Mouse (Mus musculus) ES-Bruce4 (cell line): ENCODE measurements around the gene Spock1. TPM values are rescaled to one million over a fixed set of nuclear protein-coding genes. Genes with fewer than 3 reads are reported as not detected.

ENCODE experiments used
- H3K27ac ChIP-seq: 2 replicates; pipeline ENCODE4 v1.5.1; 2012; ENCODE audit warnings: low read length, inconsistent platforms; ENCODE audit not compliant: insufficient read depth
- H3K27me3 ChIP-seq: 2 replicates; pipeline ENCODE4 v1.6.1; 2012; ENCODE audit warnings: mild to moderate bottlenecking, low read length, inconsistent platforms; ENCODE audit not compliant: control insufficient read depth, poor library complexity, insufficient read depth, severe bottlenecking
- H3K36me3 ChIP-seq: 2 replicates; pipeline ENCODE4 v1.6.1; 2012; ENCODE audit warnings: inconsistent platforms, mild to moderate bottlenecking, low read length, moderate library complexity; ENCODE audit not compliant: control insufficient read depth, poor library complexity, insufficient read depth, severe bottlenecking
- H3K4me1 ChIP-seq: one replicate; pipeline ENCODE4 v1.8.1; 2011; ENCODE audit warnings: low read length; ENCODE audit not compliant: control insufficient read depth, insufficient read depth
- H3K4me3 ChIP-seq: 2 replicates; pipeline ENCODE4 v1.5.1; 2011; ENCODE audit warnings: low read depth, mild to moderate bottlenecking, low read length
- H3K9ac ChIP-seq: 2 replicates; pipeline ENCODE4 v1.6.1; 2012; ENCODE audit warnings: low read depth, mild to moderate bottlenecking, inconsistent platforms; ENCODE audit not compliant: poor library complexity, severe bottlenecking
- H3K9me3 ChIP-seq: replicated peaks from 2 replicates; pipeline ENCODE4 v1.6.1; 2012; ENCODE audit warnings: mild to moderate bottlenecking, low read length, inconsistent platforms; ENCODE audit not compliant: control insufficient read depth, poor library complexity, insufficient read depth, severe bottlenecking
- CTCF ChIP-seq: IDR thresholded peaks from one replicate; pipeline ENCODE4 v1.8.1; 2011; ENCODE audit warnings: low read depth, low read length
- EP300 ChIP-seq: IDR thresholded peaks from 2 replicates; pipeline ENCODE4 v1.6.1; 2011; ENCODE audit warnings: low read depth, low read length; ENCODE audit not compliant: insufficient read depth
- POLR2A ChIP-seq: IDR thresholded peaks from one replicate; pipeline ENCODE4 v1.8.1; 2011; ENCODE audit warnings: low read length; ENCODE audit not compliant: insufficient read depth
- polyA plus RNA-seq: library from polyadenylated mRNA; stranded (reverse); fragments of >200 nt; gene quantifications from 2 replicates; pipeline ENCODE4 v1.2.4, GENCODE M21; 2011; ENCODE audit warnings: low read depth; ENCODE audit not compliant: missing spikeins, insufficient read depth, insufficient read length

The Spock1 gene
- polyA plus RNA-seq, 1 experiment = 0.61 TPM

DNA sequence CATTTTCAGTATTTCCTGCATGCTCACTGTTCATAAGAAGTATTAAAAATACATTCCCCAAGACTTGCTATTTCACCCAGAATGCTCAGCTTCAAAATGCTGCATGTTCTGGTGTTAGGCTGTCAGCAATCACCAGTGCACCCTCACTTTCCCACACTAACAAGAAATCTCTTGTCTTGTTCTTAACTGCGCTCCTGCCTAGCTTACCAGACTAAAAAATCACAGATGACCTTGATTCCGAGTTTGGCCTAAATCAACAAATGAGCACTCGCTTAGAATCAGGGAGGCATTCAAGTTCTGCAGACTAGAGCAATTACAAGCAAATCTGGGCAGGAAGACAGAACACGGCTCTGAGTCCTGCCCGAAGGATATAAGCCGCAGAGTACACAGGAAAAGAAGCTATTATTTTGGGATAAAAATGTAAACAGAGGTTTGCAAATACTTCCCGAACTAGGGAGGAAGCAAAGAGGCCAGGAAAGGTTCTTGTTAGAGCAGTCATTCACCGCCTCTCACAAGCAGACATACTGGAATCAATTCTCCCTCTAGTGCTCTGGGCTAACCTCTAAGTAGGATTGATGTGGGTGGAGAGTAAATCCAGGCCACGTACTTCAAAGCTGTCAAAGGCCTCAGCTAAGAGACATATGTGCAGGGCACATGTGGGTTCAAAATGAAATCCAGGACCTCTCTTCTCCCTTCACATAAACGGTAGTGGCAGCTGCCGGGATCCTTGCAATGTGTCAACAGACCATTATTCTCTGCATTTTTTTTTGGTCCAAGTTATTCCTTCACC, 76.6 kb downstream of the Spock1 start:
- Histone ChIP-seq H3K4me3 (no peak overlapping the region), H3K36me3 (no peaks in the 10 kb centered on the region), H3K27ac (no peak overlapping the region), H3K4me1 (no peaks in the 10 kb centered on the region), H3K9ac (no peak overlapping the region), H3K27me3 (no peaks in the 10 kb centered on the region), H3K9me3 (no peaks in the 10 kb centered on the region)
- no peak for TF ChIP-seq CTCF

DNA sequence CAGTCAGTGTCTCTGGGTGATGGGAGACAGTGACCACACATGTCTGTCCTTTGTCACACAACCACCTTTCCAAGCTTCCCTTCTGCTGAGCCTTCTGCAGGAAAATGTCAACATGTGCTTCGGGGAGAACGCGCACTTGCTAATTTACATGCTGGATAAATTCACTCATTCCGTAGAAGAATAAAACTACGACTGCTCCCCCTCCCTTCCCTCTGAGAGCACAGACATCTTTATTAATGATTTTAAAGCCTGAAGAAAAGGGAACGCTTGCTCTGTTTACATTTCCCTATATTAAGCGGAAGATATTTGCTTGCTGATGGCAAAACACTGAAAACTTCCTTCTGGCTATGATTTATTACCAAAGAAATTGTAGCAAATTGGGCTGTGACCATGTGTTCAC, 77.2 kb downstream of the Spock1 start:
- Histone ChIP-seq H3K4me3 (no peak overlapping the region), H3K27ac (no peak overlapping the region)
- TF ChIP-seq EP300 (no peak), CTCF (no peak), POLR2A (no peak)

DNA sequence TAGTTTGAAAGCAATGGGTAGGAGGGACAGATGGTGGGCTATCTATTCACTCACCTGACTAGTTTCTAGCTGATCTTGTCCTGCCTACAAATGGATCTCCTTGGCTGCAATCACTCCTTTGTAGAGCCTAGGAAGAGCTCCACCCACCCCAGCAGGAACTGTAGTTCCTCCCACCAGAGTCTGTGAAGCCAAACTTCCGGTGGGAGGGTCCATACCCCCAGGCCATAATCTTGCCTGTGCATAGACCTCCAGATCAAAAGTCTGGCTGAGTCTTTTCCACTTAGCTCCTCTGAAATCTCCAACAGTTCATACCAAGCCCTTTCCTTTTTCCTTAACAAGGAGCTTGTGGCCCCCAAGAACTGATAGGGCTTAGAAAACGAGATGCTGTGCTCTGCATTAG, 78.0 kb downstream of the Spock1 start:
- no peaks in the 10 kb centered on the region for H3K27me3 ChIP-seq
- no peak overlapping the region for H3K4me3 ChIP-seq
- no peaks in the 10 kb centered on the region for H3K9me3 ChIP-seq
- H3K36me3 ChIP-seq = no peaks in the 10 kb centered on the region
- no peaks in the 10 kb centered on the region for H3K4me1 ChIP-seq
- TF ChIP-seq EP300 (no peak), CTCF (no peak), POLR2A (no peak)
- no peak overlapping the region for H3K9ac ChIP-seq
- no peak overlapping the region for H3K27ac ChIP-seq

More for the DNA sequence above, 77.2 kb downstream of the Spock1 start:
- Histone ChIP-seq H3K36me3 (no peaks in the 10 kb centered on the region), H3K9me3 (no peaks in the 10 kb centered on the region), H3K27me3 (no peaks in the 10 kb centered on the region), H3K4me1 (no peaks in the 10 kb centered on the region), H3K9ac (no peak overlapping the region)

DNA sequence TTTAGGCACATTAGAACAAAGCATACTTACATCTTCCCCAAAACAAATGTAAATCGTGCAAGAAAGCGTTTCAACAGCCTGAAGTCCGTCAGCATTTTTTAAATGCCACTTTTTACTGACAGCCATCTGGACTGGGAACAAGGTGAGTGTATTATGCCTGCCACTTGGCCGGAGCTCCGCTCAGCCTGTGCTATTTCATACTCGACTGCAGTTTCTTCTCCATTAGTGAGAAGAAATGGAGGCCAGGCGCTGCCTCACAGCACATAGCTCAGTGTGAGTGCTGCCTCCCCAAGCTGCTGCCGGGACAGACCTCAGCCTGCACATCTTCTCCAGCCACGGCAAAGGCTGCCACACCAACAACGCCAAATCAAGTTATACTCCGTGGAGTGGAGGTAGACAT, 91.9 kb downstream of the Spock1 start:
- H3K4me1 ChIP-seq = no peaks in the 10 kb centered on the region
- no peaks in the 10 kb centered on the region for H3K9me3 ChIP-seq
- H3K4me3 ChIP-seq = no peak overlapping the region
- no peak overlapping the region for H3K9ac ChIP-seq
- H3K27ac ChIP-seq = no peak overlapping the region
- H3K27me3 ChIP-seq = no peaks in the 10 kb centered on the region
- TF ChIP-seq POLR2A (no peak), EP300 (no peak)
- no peaks in the 10 kb centered on the region for H3K36me3 ChIP-seq

DNA sequence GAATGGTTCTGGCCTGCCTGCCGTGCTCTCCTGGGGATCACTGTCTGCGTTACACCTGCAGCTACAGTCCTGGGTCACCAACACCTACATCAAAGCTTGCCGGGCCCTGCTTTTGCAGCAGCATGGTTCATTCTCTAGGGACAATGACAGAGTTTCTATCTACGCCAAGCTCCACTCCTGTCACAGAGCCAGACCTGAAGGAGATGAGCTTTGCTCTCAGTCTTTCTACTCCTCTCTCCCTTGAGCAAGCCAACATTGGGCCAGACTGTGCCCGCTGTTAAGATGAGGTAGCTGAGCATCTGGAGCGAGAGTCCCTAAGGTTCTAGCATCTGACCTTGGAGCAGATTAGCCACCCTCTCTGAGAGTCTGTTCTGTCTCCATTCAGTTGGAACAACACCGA, 95.5 kb downstream of the Spock1 start:
- Histone ChIP-seq H3K9me3 (no peaks in the 10 kb centered on the region), H3K27me3 (no peaks in the 10 kb centered on the region), H3K9ac (no peak overlapping the region), H3K4me1 (no peaks in the 10 kb centered on the region), H3K4me3 (no peak overlapping the region), H3K36me3 (no peaks in the 10 kb centered on the region), H3K27ac (no peak overlapping the region)
- TF ChIP-seq POLR2A (no peak), CTCF (no peak), EP300 (no peak)

DNA sequence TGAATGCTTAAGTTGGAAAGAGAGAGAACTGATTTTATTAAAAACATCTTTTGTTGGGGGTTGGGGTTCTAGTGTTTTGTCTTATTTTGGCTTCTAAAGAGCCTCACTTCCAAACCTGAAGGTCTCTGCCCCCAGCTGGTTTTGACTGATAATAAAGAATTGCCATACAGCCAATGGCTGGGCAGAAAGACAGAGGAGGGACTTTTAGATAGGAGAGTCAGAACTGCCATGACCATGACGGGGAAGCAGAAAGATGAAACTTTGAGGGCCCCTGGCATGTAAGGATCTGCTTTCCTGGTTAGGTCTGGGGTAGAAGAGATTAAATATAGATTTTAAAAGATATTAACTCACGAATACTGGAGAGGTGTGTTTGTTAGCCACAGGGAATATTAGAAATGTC, 96.9 kb downstream of the Spock1 start:
- H3K27ac ChIP-seq = no peak overlapping the region
- no peak overlapping the region for H3K9ac ChIP-seq
- no peaks in the 10 kb centered on the region for H3K4me1 ChIP-seq
- no peak for TF ChIP-seq CTCF
- TF ChIP-seq EP300 = no peak
- TF ChIP-seq POLR2A = no peak
- H3K27me3 ChIP-seq = no peaks in the 10 kb centered on the region
- no peaks in the 10 kb centered on the region for H3K36me3 ChIP-seq
- H3K9me3 ChIP-seq = no peaks in the 10 kb centered on the region
- H3K4me3 ChIP-seq = no peak overlapping the region
